In genomic region chr1:172016660-172017516, GRCm38 (mm10) we compare ENCODE assay signal across 11 mouse cellular contexts. TPM values are rescaled to one million over a fixed set of nuclear protein-coding genes. Genes with fewer than 3 reads are reported as not detected.
A peak's percentile ranks its signal among the peaks of the same experiment; 100 is the strongest.
DNase-seq lines count a peak whose midpoint lies in the region; ATAC-seq and TF ChIP-seq lines count a peak whose summit lies in the region.
"Had no signal": no experiment of that assay in that cellular context is flagged by ENCODE, and none has a peak within 500 bp of the region (broad histone marks: within the 10 kb centered on the region; RNA-seq: fewer than 3 reads in every experiment).

No protein-coding gene starts in this region.

- H3K9ac ChIP-seq in forebrain, embryonic 12.5 days = peak overlapping the region; percentile 62
- peak overlapping the region; percentile 25; the same call in 1 of the 2 replicates for H3K9ac ChIP-seq in limb, embryonic 14.5 days (ENCODE audit: low read depth, low read length, severe bottlenecking)

- DNase-seq in left cerebral cortex, postnatal 4 days = peak; percentile 51
- DNase-seq in left cerebral cortex, postnatal 14 days (ENCODE audit: low spot score in 2 of 2) = no peak
- no peak for DNase-seq in limb, embryonic 14.5 days (ENCODE audit: low spot score)
- DNase-seq in retina, postnatal 1 day = peak; percentile 87
- no peak for DNase-seq in gastrocnemius, adult 18-20 months (ENCODE audit: low spot score)
- DNase-seq in thymus, adult 18-20 months = no peak
- DNase-seq in urinary bladder, postnatal 4 days (ENCODE audit: low spot score in 2 of 2) = no peak
- DNase-seq: adrenal gland, postnatal 36 days had no signal

- peak; percentile 85 for ATAC-seq in forebrain, embryonic 12.5 days (ENCODE audit: low FRiP score)
- ATAC-seq in limb, embryonic 14.5 days (ENCODE audit: low FRiP score, low read depth) = peak; percentile 61

- H3K4me2 ChIP-seq in forebrain, embryonic 12.5 days = peak overlapping the region; percentile 56
- H3K4me2 ChIP-seq in limb, embryonic 14.5 days (replicated peaks; ENCODE audit: low read depth, low read length, severe bottlenecking) = no peak overlapping the region; the same call in 1 of the 2 replicates

- TF ChIP-seq POLR2A in limb, embryonic 14.5 days (IDR thresholded peaks at IDR 0.05; ENCODE audit: borderline replicate concordance, extremely low read depth, insufficient read depth, insufficient read length) = no peak

- no peaks in the 10 kb centered on the region for H3K9me3 ChIP-seq in forebrain, embryonic 12.5 days
- H3K9me3 ChIP-seq in limb, embryonic 14.5 days (ENCODE audit: control insufficient read depth, low read length) = no peaks in the 10 kb centered on the region

- peak overlapping the region; percentile 98 for H3K27ac ChIP-seq in forebrain, embryonic 12.5 days
- H3K27ac ChIP-seq in limb, embryonic 14.5 days (replicated peaks; ENCODE audit: low read depth, low read length) = peak overlapping the region; percentile 39

- intact Hi-C loops in left cerebral cortex, postnatal 4 days (cut with DNase I) = no loop called here
- intact Hi-C loops in left cerebral cortex, postnatal 14 days (cut with DNase I) = no loop called here

- H3K4me3 ChIP-seq in forebrain, embryonic 12.5 days (replicated peaks) = peak overlapping the region; percentile 22
- no peak overlapping the region for H3K4me3 ChIP-seq in limb, embryonic 14.5 days (replicated peaks; ENCODE audit: low read length)
- H3K4me3 ChIP-seq: myocyte had no signal

- H3K36me3 ChIP-seq in forebrain, embryonic 12.5 days (replicated peaks) = peaks cover 31% of the 10 kb centered on the region
- H3K36me3 ChIP-seq in limb, embryonic 14.5 days (ENCODE audit: control insufficient read depth, insufficient read depth, low read length) = peaks cover 12% of the 10 kb centered on the region

- peaks cover 95% of the 10 kb centered on the region for H3K4me1 ChIP-seq in forebrain, embryonic 12.5 days
- peaks cover 38% of the 10 kb centered on the region for H3K4me1 ChIP-seq in limb, embryonic 14.5 days (ENCODE audit: control insufficient read depth, insufficient read depth, low read length)

- WGBS in forebrain, embryonic 12.5 days = 7% methylated on average over 6 of the region's 6 CpGs
- WGBS in limb, embryonic 14.5 days = 34% methylated on average over 6 of the region's 6 CpGs

- no peaks in the 10 kb centered on the region for H3K27me3 ChIP-seq in forebrain, embryonic 12.5 days
- no peaks in the 10 kb centered on the region for H3K27me3 ChIP-seq in limb, embryonic 14.5 days (ENCODE audit: control insufficient read depth, insufficient read depth, low read length)

RNA-seq across cellular contexts. Expression of gene Vangl2, which starts 11.4 kb away (rescaled TPM):
- total RNA-seq in left cerebral cortex, postnatal 4 days (2021) = 10 to 100 TPM; 62.0 to 65.3 TPM
- 10 to 100 TPM; 17.4 to 21.5 TPM for total RNA-seq in left cerebral cortex, postnatal 14 days (2021)
- 61.9 and 63.2 TPM in 2 replicates for polyA plus RNA-seq in forebrain, embryonic 12.5 days (2016; fragmentation: Nextera tagmentation; extraction: Ambion mirVana)
- polyA plus RNA-seq in limb, embryonic 14.5 days (2012; rRNA removed) = 29.4 and 35.6 TPM in 2 replicates
- polyA plus RNA-seq in limb, embryonic 14.5 days (2014; fragmentation: Nextera tagmentation; extraction: Ambion mirVana) = 15.6 and 19.1 TPM in 2 replicates
- under 1 TPM; 0.34 to 0.55 TPM for total RNA-seq in gastrocnemius, adult 18-20 months (2021)

RNA-seq across cellular contexts. Expression of gene Nhlh1, which starts 40.5 kb away (rescaled TPM):
- total RNA-seq in left cerebral cortex, postnatal 4 days (2021) = under 1 TPM; 0.32 to 0.44 TPM
- under 1 TPM; 0.30 to 0.37 TPM for total RNA-seq in left cerebral cortex, postnatal 14 days (2021)
- 9.0 and 9.8 TPM in 2 replicates for polyA plus RNA-seq in forebrain, embryonic 12.5 days (2016; fragmentation: Nextera tagmentation; extraction: Ambion mirVana)
- polyA plus RNA-seq in limb, embryonic 14.5 days (2012; rRNA removed) = 0.25 and 0.41 TPM in 2 replicates
- polyA plus RNA-seq in limb, embryonic 14.5 days (2014; fragmentation: Nextera tagmentation; extraction: Ambion mirVana) = not detected in 2 replicates
- not detected for total RNA-seq in gastrocnemius, adult 18-20 months (2021)
- total RNA-seq: adrenal gland, postnatal 36 days; hematopoietic stem cell, adult 5-6 weeks had no signal

Comparison
In these comparisons a context has a peak if more than half of its experiments do, and no peak if none do; other contexts are left out.
1. DNase-seq: peak in left cerebral cortex, postnatal 4 days (single experiment) and retina, postnatal 1 day (single experiment); none in left cerebral cortex, postnatal 14 days (0 of 2), limb, embryonic 14.5 days (single experiment), gastrocnemius, adult 18-20 months (single experiment), thymus, adult 18-20 months (0 of 2) and urinary bladder, postnatal 4 days (0 of 2).
2. RNA of gene Vangl2, which starts 11.4 kb away (total RNA-seq): 62.0 to 65.3 TPM in left cerebral cortex, postnatal 4 days and 17.4 to 21.5 TPM in left cerebral cortex, postnatal 14 days; 0.34 to 0.55 TPM in gastrocnemius, adult 18-20 months; every median in the first group is over 10 times any median in the second.